Mouse (Mus musculus) v-Abl transformed pro-B cells (cell line): ENCODE results near the gene Slc15a3.

Experiments used
- in situ Hi-C, 2 experiments: fragments of 400-800 bp; cut with MboI; formaldehyde crosslinking; loops; one replicate each; pipeline ENCODE4 v1.15.1; 2025; ENCODE audit not compliant: unreplicated experiment in 2 of 2

Gene Slc15a3

GRCm38 (mm10) chr19:10867946-10868622 lies 28.6 kb downstream of the Slc15a3 start:
- in situ Hi-C loops = no loop called here

GRCm38 (mm10) chr19:10868623-10869141 lies 29.2 kb downstream of the Slc15a3 start:
- in situ Hi-C loops = no loop called here

GRCm38 (mm10) chr19:10869241-10869885 lies 29.8 kb downstream of the Slc15a3 start:
- in situ Hi-C loops = no loop called here

- in situ Hi-C loops = no loop called here
Observed at GRCm38 (mm10) chr19:10869886-10870527, 30.5 kb downstream of the Slc15a3 start, which contains the start of gene Tmem132a. Gene Tmem132a, minus strand, starts transcription at chr19:10869940.

GRCm38 (mm10) chr19:10870676-10871075 lies 31.1 kb downstream of the Slc15a3 start:
- in situ Hi-C loops = no loop called here

- in situ Hi-C loops = no loop called here
Observed at GRCm38 (mm10) chr19:10871328-10871961, 31.9 kb downstream of the Slc15a3 start.

- in situ Hi-C loops = loop anchor here (5.0 kb wide), 2 partner anchors 36 to 161 kb away; no protein-coding TSS in a partner anchor
Observed at GRCm38 (mm10) chr19:10878201-10878837, 38.8 kb downstream of the Slc15a3 start.

DNA sequence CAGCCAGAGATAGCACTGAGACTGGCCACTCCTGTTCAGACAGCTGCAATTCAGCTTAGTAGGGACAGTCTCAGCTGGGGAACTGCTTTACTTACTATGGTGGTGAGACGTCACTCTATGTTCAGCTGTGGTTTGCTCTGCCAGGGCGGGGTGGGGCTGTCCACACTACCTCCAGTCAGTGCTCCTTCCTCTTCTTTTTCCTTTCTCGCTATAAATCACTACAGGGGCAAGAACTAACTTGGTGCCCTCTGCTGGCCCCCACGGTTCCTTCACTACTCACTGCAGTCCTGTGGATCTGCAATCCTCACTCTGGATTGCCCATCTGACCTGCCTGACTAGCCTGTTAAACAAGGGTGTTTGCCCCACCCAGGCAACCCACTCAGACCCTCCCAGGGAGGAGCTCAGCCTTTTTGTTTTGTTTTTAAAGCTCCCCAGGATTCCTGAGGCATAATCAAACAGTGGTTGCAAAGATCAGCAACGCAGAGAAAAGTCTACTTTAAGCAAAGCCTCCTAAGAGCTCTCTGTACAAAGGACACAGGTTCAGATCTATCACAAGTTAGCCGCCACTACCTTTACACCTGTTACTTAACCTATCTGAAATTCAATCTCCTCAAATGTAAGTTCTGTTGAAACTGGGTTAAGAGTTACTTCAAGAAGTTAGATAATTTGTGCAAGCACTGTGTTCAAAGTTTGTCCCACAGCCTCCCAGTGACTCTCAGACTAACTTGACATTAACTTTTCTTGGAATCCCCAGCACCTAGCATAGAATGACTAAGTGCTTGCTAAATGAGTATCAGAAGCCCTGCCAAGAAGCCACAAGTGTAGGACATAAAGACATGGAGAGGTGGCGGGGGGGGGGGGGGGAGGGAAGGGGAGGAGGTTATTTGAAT lies 40.8 kb downstream of the Slc15a3 start:
- in situ Hi-C loops = loop anchor here (5.0 kb wide), 2 partner anchors 38 to 163 kb away; no protein-coding TSS in a partner anchor

GRCm38 (mm10) chr19:10880975-10881425 lies 41.5 kb downstream of the Slc15a3 start:
- in situ Hi-C loops = loop anchor here (5.0 kb wide), 2 partner anchors 39 to 164 kb away; no protein-coding TSS in a partner anchor

GRCm38 (mm10) chr19:10881426-10882154 lies 42.1 kb downstream of the Slc15a3 start, which contains the start of gene Tmem109:
Gene Tmem109, minus strand, starts transcription at chr19:10882001.
- in situ Hi-C loops = loop anchor here (5.0 kb wide), 2 partner anchors 39 to 164 kb away; no protein-coding TSS in a partner anchor

GRCm38 (mm10) chr19:10892201-10892600 lies 52.7 kb downstream of the Slc15a3 start:
- in situ Hi-C loops = no loop called here

GRCm38 (mm10) chr19:10895016-10895528 lies 55.5 kb downstream of the Slc15a3 start, which contains the start of gene Prpf19:
Gene Prpf19, plus strand, starts transcription at chr19:10895231.
- in situ Hi-C loops = no loop called here

- in situ Hi-C loops = no loop called here
Observed at GRCm38 (mm10) chr19:10895708-10896107, 56.2 kb downstream of the Slc15a3 start.

DNA sequence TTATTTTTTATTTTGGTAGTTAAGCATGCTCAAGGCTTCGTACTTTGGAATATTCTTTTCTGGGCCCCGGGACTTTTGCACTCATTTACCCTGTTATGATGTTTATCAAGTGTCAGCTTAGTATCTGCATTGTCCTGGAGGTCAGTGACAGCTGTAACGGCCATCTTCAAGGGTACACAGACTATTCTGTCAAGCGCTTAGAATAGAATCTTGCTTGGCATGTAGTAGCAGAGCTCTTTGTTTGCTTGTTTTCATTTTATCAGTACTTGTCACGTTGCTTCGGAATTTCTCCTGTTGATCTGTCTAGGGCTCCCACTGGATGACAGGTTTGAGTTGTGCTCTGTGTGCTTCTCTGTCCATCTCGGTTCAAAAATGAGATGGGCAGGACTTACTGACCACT lies 57.3 kb downstream of the Slc15a3 start:
- in situ Hi-C loops = no loop called here

- in situ Hi-C loops = no loop called here
Observed at GRCm38 (mm10) chr19:10897491-10897890, 58.0 kb downstream of the Slc15a3 start.

DNA sequence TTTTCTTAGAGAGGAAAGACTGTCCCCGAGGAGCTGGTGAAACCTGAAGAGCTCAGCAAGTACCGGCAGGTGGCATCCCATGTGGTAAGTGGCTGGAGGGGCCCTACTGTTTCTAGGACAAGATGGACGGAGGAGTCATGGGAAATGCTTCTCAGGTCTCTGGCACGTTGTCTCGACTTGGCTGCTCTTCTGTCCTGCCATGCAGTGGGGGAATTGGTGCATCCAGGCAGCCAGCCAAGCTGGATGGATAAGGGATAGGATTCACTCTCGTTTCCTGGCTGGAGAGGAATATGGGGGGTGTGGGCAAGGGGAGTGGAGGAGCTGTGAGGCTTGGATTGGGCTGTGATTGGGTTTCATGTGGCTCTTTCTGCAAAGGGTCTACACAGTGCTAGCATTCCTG lies 60.8 kb downstream of the Slc15a3 start:
- in situ Hi-C loops = loop anchor here in 1 of 2 experiments (5.0 kb wide), 1 partner anchor 57 kb away; no protein-coding TSS in a partner anchor

GRCm38 (mm10) chr19:10901046-10901445 lies 61.5 kb downstream of the Slc15a3 start:
- in situ Hi-C loops = loop anchor here in 1 of 2 experiments (5.0 kb wide), 1 partner anchor 56 kb away; no protein-coding TSS in a partner anchor

GRCm38 (mm10) chr19:10904512-10904911 lies 65.0 kb downstream of the Slc15a3 start:
- in situ Hi-C loops = loop anchor here in 1 of 2 experiments (5.0 kb wide), 1 partner anchor 53 kb away; no protein-coding TSS in a partner anchor
